Mouse (Mus musculus) brain, embryonic 14.5 days (tissue): ENCODE results near the gene Mrm2.

Experiments used
- CTCF ChIP-seq: fragments of 200-500 bp; IDR thresholded peaks from 2 replicates; pipeline ENCODE4 v1.5.1; 2012; ENCODE audit warnings: inconsistent platforms, mild to moderate bottlenecking, moderate library complexity, borderline replicate concordance; ENCODE audit not compliant: insufficient read depth, insufficient read length; ENCODE audit errors: extremely low read depth
- POLR2A ChIP-seq: fragments of 200-500 bp; IDR thresholded peaks from 2 replicates; pipeline ENCODE4 v1.6.1; 2012; ENCODE audit warnings: mild to moderate bottlenecking, inconsistent platforms, borderline replicate concordance; ENCODE audit not compliant: poor library complexity, insufficient read depth, insufficient read length, severe bottlenecking; ENCODE audit errors: extremely low read depth

- TF ChIP-seq POLR2A (no peak), CTCF (no peak)
Measured at GRCm38 (mm10) chr5:140374226-140374625, 42.5 kb upstream of the Mrm2 start.
